Mouse (Mus musculus) liver, embryonic 16.5 days (tissue): ENCODE results near the gene Sparc. TPM values are rescaled to one million over a fixed set of nuclear protein-coding genes. Genes with fewer than 3 reads are reported as not detected.

ENCODE experiments used
- ATAC-seq: fragments of 200-750 bp; cut with Nextera tagmentation; 2 replicates; pipeline ENCODE4 v1.8.0; 2017; ENCODE audit warnings: low read depth, mild to moderate bottlenecking, moderate number of reproducible peaks, moderate library complexity
- H3K27ac ChIP-seq: fragments of 300-500 bp; sonication (generic); 2 replicates; pipeline ENCODE4 v1.5.1; 2014; ENCODE audit warnings: mild to moderate bottlenecking, low read length
- H3K27me3 ChIP-seq: fragments of 300-500 bp; sonication (generic); 2 replicates; pipeline ENCODE4 v1.6.1; 2014; ENCODE audit warnings: low read depth, low read length, mixed read lengths; ENCODE audit not compliant: control insufficient read depth, insufficient read depth
- H3K36me3 ChIP-seq: fragments of 300-500 bp; sonication (generic); 2 replicates; pipeline ENCODE4 v1.6.1; 2014; ENCODE audit warnings: mild to moderate bottlenecking; ENCODE audit not compliant: control insufficient read depth, insufficient read depth
- H3K4me1 ChIP-seq: fragments of 300-500 bp; sonication (generic); 2 replicates; pipeline ENCODE4 v1.6.1; 2014; ENCODE audit warnings: low read depth, low read length, mixed read lengths; ENCODE audit not compliant: control insufficient read depth
- H3K4me2 ChIP-seq: fragments of 300-500 bp; sonication (generic); 2 replicates; pipeline ENCODE4 v1.6.1; 2014; ENCODE audit warnings: low read depth, low read length, mixed read lengths
- H3K4me3 ChIP-seq: fragments of 300-500 bp; sonication (generic); 2 replicates; pipeline ENCODE4 v1.5.1; 2014; ENCODE audit warnings: low read depth, mild to moderate bottlenecking, low read length
- H3K9ac ChIP-seq: fragments of 300-500 bp; sonication (generic); 2 replicates; pipeline ENCODE4 v1.6.1; 2014; ENCODE audit warnings: low read depth, low read length
- H3K9me3 ChIP-seq: fragments of 300-500 bp; sonication (generic); replicated peaks from 2 replicates; pipeline ENCODE4 v1.6.1; 2016; ENCODE audit warnings: low read length; ENCODE audit not compliant: control insufficient read depth
- WGBS: fragments of 180-500 bp; shearing (Covaris S2); extraction: QIAGEN DNeasy Blood & Tissue Kit; methylation state at CpG from one replicate; pipeline ENCODE4 v1.1.7; 2014; ENCODE audit not compliant: insufficient replicate concordance; 5-methylcytosine and 5-hydroxymethylcytosine counted together
- polyA plus RNA-seq: library from polyadenylated mRNA; unstranded; fragments of >200 nt; fragmentation: Nextera tagmentation; extraction: Ambion mirVana; gene quantifications from 2 replicates; pipeline ENCODE4 v1.2.1, GENCODE M21; 2015

The Sparc gene
- polyA plus RNA-seq, 1 experiment from 2014 or later: 175 TPM

GRCm38 (mm10) chr11:55389778-55390177, 33.2 kb downstream of the Sparc start:
- H3K9ac ChIP-seq: no peak overlapping the region
- no peak overlapping the region for H3K4me2 ChIP-seq
- H3K4me1 ChIP-seq: no peaks in the 10 kb centered on the region
- H3K9me3 ChIP-seq: no peaks in the 10 kb centered on the region
- no peak overlapping the region for H3K27ac ChIP-seq
- H3K4me3 ChIP-seq: no peak overlapping the region
- WGBS: 2% methylated on average over 2 of the region's 2 CpGs
- no peak for ATAC-seq
- no peaks in the 10 kb centered on the region for H3K36me3 ChIP-seq
- H3K27me3 ChIP-seq: no peaks in the 10 kb centered on the region

GRCm38 (mm10) chr11:55387576-55387975, 35.4 kb downstream of the Sparc start:
- 33% methylated on average over 8 of the region's 8 CpGs for WGBS
- no peak overlapping the region for H3K4me2 ChIP-seq
- H3K27ac ChIP-seq: no peak overlapping the region
- no peaks in the 10 kb centered on the region for H3K27me3 ChIP-seq
- no peaks in the 10 kb centered on the region for H3K9me3 ChIP-seq
- no peak for ATAC-seq
- H3K36me3 ChIP-seq: no peaks in the 10 kb centered on the region
- H3K9ac ChIP-seq: no peak overlapping the region
- H3K4me1 ChIP-seq: no peaks in the 10 kb centered on the region
- H3K4me3 ChIP-seq: no peak overlapping the region

GRCm38 (mm10) chr11:55386424-55387063, 36.4 kb downstream of the Sparc start:
- ATAC-seq: peak; percentile 16; the same call in 1 of the 2 replicates
- WGBS: 13% methylated on average over 11 of the region's 11 CpGs

GRCm38 (mm10) chr11:55383463-55384045, 39.4 kb downstream of the Sparc start:
- H3K27ac ChIP-seq: no peak overlapping the region
- no peak for ATAC-seq
- H3K4me1 ChIP-seq: no peaks in the 10 kb centered on the region
- H3K4me3 ChIP-seq: no peak overlapping the region
- H3K4me2 ChIP-seq: no peak overlapping the region
- H3K9ac ChIP-seq: no peak overlapping the region
- H3K36me3 ChIP-seq: no peaks in the 10 kb centered on the region
- no peaks in the 10 kb centered on the region for H3K9me3 ChIP-seq
- 34% methylated on average over 6 of the region's 6 CpGs for WGBS
- no peaks in the 10 kb centered on the region for H3K27me3 ChIP-seq

More at GRCm38 (mm10) chr11:55386424-55387063, 36.4 kb downstream of the Sparc start:
- Histone ChIP-seq H3K4me1 (no peaks in the 10 kb centered on the region), H3K9ac (no peak overlapping the region), H3K4me2 (no peak overlapping the region), H3K27ac (no peak overlapping the region), H3K27me3 (no peaks in the 10 kb centered on the region), H3K9me3 (no peaks in the 10 kb centered on the region), H3K36me3 (no peaks in the 10 kb centered on the region), H3K4me3 (no peak overlapping the region)

GRCm38 (mm10) chr11:55380908-55381307, 42.1 kb downstream of the Sparc start:
- Histone ChIP-seq H3K9ac (no peak overlapping the region), H3K4me1 (no peaks in the 10 kb centered on the region), H3K9me3 (no peaks in the 10 kb centered on the region), H3K27me3 (no peaks in the 10 kb centered on the region), H3K27ac (no peak overlapping the region), H3K4me3 (no peak overlapping the region), H3K4me2 (no peak overlapping the region), H3K36me3 (no peaks in the 10 kb centered on the region)
- 43% methylated on average over 6 of the region's 6 CpGs for WGBS
- no peak for ATAC-seq

- WGBS: 58% methylated on average over 5 of the region's 5 CpGs
- no peaks in the 10 kb centered on the region for H3K9me3 ChIP-seq
- no peak overlapping the region for H3K4me2 ChIP-seq
- no peak overlapping the region for H3K27ac ChIP-seq
- no peaks in the 10 kb centered on the region for H3K4me1 ChIP-seq
- ATAC-seq: no peak
- no peaks in the 10 kb centered on the region for H3K36me3 ChIP-seq
- H3K9ac ChIP-seq: no peak overlapping the region
- no peak overlapping the region for H3K4me3 ChIP-seq
- H3K27me3 ChIP-seq: no peaks in the 10 kb centered on the region
Measured at GRCm38 (mm10) chr11:55378371-55378770, 44.6 kb downstream of the Sparc start.

- Histone ChIP-seq H3K4me2 (no peak overlapping the region), H3K36me3 (no peaks in the 10 kb centered on the region), H3K9ac (no peak overlapping the region), H3K27ac (no peak overlapping the region), H3K27me3 (no peaks in the 10 kb centered on the region), H3K4me1 (no peaks in the 10 kb centered on the region), H3K9me3 (no peaks in the 10 kb centered on the region), H3K4me3 (no peak overlapping the region)
- no peak for ATAC-seq
- WGBS: 39% methylated on average over 6 of the region's 6 CpGs
Measured at GRCm38 (mm10) chr11:55373838-55374237, 49.1 kb downstream of the Sparc start.

- H3K4me1 ChIP-seq: no peaks in the 10 kb centered on the region
- no peak overlapping the region for H3K4me2 ChIP-seq
- H3K36me3 ChIP-seq: no peaks in the 10 kb centered on the region
- H3K27me3 ChIP-seq: no peaks in the 10 kb centered on the region
- no peaks in the 10 kb centered on the region for H3K9me3 ChIP-seq
- no peak overlapping the region for H3K4me3 ChIP-seq
- 51% methylated on average over 12 of the region's 12 CpGs for WGBS
- no peak overlapping the region for H3K27ac ChIP-seq
- no peak overlapping the region for H3K9ac ChIP-seq
- no peak for ATAC-seq
Measured at GRCm38 (mm10) chr11:55373373-55373772, 49.6 kb downstream of the Sparc start.

GRCm38 (mm10) chr11:55372001-55372400, 51.0 kb downstream of the Sparc start:
- no peak overlapping the region for H3K27ac ChIP-seq
- H3K36me3 ChIP-seq: no peaks in the 10 kb centered on the region
- ATAC-seq: no peak
- H3K4me1 ChIP-seq: no peaks in the 10 kb centered on the region
- H3K9ac ChIP-seq: no peak overlapping the region
- H3K4me2 ChIP-seq: no peak overlapping the region
- H3K9me3 ChIP-seq: no peaks in the 10 kb centered on the region
- 57% methylated on average over 6 of the region's 6 CpGs for WGBS
- H3K4me3 ChIP-seq: no peak overlapping the region
- H3K27me3 ChIP-seq: no peaks in the 10 kb centered on the region
